Mouse (Mus musculus) adrenal gland, adult 8-10 months (tissue): ENCODE measurements at regions not wholly inside any gene's neighbourhood (a gene's known extent, or its start where the extent isn't known, plus 50 kb on each side); places are given as distances from the start of the nearest gene placed in this dataset.

Experiments
- DNase-seq: peaks from one replicate; pipeline ENCODE4 v3.0.0; 2022

DNA sequence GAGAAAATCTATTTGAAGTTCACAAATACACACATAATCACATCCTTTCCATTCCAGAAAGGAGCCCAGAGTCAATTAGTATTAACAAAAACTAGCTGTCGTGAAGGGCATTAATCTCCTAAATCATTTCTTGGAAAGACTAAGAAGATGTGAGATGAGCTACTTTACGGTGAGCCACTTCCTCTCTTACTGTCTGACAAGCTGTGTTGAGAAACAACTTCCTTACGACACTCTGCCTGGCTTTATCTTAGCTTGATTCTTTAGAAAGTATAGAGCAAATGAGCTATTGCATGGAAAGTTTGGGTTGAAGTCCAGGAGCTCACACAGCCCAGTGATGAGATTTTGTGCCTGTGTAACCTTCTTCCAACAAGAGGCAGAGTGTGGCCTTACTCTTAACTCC lies 85.2 kb upstream of the Tmem150c start:
- no peak for DNase-seq

DNA sequence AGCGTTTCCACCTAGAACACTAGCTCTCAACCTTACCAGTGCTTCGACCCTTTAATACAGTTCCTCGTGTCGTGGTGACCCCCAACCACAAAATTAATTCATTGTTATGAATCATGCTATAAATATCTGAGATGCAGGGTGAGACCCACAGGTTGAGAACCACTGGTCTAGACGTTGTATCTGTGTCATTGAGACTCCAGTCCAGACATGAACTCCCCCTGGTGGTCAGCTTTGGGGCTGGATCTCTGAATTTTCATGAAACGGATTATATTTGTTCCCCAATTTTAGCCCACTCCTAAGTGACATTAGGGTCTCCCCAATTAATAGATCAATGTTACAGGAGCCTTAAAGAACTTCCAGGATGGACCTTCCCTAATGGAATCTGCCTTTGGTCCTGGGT lies 81.3 kb upstream of the Tmem150c start:
- DNase-seq: no peak

DNA sequence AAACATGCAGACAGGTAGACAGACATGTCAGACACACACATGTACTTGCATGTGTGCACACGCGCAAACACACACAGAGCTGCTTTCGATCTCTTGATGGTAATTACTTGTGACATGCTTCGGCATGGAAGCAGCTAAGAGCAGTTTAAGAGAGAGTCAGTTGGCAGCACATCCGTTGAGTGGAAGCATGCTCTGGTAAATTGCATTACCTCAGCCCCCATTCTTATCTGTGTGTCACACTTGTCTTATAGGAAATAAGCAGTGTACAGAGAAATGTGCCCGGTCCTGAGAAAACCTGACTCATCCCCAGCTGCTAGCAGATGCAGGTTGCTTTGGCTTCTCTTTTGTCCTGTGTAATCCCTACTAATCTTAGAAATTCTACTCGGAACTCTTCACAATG lies 80.0 kb upstream of the Tmem150c start:
- no peak for DNase-seq

DNA sequence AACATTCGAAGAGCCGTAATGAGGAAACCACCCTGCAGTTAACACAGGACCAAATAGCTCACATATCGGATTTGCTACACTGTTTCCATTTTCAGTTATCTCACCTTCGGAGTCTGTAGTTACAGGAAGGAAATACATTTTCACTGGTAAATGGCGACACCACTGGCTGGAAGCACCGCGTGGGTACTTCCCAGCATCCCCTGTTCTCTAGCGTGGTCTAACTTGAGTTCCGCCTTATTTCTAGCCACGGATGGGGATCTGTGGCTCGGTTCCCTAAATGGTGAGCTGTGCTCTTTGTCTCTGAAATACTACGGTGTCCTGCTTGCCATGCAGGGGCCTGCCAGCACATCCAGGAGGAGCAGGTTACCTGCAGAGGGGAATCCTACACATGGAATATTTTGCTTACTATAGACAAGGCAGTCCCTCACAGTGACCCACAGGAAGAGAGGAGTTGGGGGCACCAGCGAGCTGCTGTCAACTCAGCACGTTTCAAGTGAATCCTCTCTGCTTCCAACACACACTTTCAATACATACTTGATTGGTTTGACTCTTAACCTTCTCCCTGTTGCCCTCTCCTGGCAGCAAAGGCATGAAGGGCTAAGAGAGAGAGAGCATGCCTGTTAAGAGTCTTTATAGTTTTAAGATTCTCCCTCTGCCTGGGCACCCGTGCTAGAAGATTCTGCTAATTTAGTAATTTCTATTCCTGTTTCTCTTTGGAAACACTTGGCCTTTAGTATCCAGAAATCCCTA lies 78.9 kb upstream of the Tmem150c start:
- DNase-seq: no peak

DNA sequence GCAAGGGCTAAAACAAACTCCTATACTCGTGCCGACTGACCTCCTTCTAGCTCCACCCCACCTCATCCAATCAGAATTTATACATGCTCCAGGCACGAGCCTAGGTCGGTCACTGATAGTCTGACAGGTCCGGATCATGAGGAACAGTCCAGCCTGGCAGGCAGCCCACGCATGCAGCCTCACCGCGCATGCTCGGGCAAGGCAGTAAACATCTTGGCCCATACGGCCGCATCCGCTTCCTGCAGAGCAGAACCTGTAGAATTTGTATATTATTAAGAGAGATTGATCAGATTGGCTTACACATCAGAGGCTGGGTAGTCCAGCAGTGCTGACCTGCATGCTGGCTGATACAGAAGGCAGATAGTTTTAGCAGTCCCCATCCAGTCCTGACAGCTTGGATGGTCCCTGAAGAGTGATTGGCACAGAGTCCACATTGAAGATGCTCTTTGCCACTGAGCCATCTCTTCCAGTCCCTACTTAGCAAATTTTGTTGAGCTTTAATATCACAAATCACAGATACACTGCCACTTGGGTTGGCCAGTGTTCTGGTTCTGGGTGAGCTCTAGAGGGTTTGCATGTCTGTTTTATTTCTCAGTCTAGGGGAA lies 78.2 kb upstream of the Tmem150c start:
- DNase-seq: no peak

DNA sequence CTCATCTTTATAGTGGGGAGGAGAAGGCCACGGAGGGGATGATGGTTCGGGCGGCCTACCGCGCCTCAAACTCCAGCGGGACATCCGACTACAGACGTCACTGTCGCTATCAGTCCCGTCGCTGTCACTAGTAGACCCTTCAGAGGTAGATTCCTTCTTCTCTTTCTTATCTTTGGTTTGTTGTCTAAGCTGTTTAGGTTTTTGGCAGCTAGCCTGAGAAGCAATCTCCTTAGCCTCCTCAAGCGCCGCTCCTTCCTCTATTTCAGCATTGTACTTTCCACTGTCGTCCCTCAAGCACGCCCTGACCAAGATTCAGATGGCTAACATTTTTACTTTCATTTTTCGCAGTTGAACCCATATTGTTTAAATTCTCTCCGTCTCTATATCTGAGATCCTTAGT lies 76.7 kb upstream of the Tmem150c start:
- DNase-seq: no peak

DNA sequence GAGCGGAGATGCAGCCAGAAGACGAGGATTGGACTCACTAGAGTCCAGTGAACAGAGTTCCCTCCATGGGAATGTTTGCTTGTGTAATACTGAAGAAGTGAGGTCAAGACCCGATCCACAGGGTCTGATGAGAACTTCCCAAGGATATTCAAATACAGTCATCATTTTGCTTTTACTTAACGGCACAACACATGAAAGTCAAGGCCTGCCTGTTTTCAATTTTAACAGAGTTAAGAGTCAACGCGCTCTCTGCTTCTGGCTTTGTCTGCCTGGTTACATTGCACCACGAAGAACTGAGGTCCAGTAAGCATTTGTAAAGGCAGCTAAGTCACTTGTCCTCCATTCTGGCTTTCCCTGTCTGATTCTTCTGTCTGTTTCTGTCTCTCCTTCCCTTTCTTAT lies 72.5 kb upstream of the Tmem150c start:
- no peak for DNase-seq

DNA sequence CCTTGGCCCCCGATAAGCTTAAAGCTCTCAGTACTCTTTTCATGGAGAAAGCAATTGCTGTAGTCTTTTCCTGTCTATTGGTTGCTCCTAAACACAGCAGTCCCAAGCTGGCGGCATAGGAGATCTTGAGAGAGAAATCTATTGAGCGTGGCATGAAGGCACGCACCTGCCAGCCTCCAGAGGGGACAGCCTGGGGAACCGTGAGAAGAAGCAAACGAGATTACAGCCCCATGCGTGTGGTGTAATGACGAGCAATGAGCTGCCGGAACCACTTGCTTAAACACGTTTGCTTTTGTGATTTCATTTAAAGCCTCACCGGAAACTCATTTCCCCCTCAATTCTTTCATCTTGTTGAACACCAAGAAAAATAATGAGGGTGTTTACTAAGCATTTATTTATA lies 72.0 kb upstream of the Tmem150c start:
- no peak for DNase-seq

DNA sequence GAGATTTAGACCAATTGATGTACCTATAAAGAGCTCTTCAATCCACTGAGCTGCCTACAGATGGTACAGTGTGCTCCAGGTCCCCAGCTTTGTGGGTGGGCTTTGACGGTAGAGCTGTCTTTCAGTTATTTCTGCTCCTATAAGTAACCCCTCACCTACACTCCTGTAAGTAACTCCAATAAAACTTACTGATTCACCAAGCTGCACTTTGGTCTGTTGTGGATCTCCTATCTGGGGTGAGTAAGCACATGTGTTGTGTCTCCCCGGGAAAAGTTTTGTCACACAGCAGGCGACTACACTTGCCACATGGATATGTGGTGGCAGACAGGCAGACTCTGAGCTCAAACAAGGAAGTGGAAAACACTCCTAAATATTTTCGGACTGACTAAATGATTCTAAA lies 70.4 kb upstream of the Tmem150c start:
- no peak for DNase-seq

DNA sequence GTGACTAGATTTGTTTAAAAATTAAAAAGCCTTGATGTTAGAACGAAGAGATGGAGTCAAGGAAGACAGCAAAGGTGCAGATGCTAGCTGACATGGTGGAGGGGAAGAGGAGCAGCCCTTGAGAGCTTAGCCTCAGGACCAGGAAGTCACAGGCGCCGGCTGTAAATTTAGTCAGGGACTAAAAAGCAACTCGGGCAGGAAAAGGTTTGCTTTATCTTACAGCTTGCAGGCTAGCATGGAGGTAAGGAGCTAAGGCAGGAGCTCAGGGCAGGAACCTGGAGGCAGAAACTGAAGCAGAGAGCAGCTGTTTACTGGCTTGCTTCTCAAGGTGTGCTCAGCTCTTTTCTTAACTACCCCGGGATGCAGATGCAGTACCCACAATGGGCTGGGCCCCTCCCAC lies 68.3 kb upstream of the Tmem150c start:
- DNase-seq: no peak

DNA sequence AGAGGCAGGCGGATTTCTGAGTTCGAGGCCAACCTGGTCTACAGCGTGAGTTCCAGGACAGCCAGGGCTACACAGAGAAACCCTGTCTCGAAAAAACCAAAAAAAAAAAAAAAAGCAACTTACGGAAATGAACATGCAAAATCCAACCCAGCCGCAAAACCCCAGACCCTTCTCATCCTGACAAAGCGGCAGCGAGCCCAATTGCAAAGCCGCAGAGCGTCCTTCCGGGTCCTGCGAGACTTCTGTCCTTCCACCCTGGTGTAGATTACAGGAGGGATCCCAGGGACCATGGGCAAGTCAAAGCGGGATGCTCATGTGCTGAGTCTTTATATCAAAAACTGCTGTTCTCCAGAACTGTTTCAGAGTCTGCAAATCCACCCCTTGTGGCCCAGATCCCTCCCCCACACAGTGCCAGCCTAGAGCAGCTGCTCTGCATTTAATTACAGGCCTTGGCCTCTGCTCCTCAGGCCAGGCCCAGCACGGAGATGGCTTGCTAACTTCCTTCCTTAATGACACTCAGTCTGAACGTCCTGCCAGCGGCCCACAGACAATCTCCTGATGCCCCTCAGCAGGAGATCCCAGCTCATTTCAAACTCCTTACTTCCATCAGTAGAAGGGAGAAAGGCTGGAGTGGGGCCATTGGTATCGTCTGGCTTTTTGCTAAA lies 67.1 kb upstream of the Tmem150c start:
- no peak for DNase-seq

DNA sequence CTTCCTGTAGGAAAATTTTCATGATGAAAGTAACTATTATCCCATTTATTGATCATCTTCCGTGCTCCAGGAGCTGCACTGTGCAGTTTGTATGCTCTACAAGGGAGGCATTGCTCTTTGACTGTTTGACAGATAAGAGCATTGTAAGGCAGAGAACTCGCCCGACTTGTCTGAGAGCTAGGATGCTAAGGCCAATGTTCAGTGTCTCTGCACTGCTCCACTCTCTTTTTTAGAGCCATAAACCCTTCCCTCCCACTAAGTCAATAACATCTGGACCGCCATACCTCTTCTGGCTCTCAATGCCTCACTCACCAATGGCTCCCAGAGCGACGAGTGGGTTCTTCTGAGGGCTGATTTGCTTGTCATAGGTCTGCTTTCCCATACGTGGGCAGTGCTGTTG lies 65.9 kb upstream of the Tmem150c start:
- DNase-seq: no peak

DNA sequence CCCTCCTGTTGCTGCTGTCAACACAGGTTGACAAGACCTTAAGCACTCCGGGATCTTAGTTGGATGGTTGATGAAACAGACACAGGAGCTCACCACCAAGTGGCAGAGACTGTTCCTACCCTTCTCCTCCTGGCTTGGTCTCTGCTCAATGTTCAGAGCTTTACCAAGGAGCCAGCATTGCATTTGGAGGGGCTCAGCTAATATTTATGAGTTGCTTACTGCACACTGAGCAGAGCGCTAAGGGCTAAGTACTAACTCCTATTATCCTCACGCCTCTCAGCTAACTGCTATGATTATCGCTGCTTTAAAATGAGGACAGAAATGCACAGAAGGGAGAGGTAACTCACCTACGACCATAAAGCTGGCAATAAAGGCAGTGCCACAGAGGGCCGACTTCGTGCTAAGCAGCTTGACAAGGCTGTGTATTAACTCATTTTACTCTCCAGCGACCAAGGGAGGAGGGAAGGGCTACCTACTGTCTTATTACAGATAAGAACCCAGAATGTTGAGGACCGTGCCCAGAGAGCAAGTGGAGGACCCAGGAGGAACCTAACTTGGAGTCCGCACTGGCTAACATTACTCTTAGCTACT lies 65.3 kb upstream of the Tmem150c start:
- no peak for DNase-seq

DNA sequence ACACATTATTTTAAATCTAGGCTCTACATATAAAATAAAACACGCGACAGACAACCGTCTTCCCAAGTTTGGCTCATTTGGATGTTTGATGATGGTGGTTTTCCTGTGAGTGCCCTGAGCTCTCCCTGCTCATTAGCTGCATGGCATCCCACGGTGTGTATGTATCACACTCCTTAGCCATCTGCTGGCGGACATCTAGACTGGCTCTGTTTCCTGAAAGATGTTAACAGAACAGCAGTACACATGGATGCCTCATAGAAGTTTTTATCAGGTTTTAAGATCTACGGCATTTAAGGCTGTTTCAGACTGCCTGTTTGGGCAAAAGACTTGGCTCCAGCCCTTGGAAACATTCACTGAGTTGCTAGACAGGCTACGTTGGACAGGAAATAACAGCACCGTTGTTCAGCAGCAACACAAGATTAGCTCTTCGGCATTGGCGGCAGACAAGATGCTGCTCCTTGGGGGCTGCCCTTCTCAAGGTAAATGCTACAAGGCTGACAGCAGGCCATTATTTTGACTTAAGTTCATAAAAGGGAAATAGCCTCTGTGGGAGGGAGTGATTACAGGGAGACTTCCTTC lies 61.5 kb upstream of the Tmem150c start:
- no peak for DNase-seq

DNA sequence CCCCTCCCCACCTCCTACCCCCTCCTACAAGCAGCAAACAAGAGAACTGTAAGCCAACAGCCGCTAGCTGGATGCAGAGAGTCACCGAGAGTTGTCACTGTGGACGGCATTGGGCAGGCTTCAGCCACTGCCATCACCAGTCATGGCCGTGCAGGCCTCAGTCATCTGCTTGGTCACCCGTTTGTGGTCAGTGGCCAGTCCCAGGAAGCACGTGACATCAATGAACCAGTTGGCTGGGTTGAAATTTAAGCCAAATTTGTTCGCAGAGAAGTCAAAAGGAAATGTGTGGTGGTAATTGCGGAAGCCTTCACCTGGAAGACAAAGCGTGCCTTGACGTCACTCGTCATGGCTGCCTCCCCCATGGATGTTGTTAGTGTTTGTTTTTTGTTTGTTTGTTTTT lies 60.7 kb upstream of the Tmem150c start:
- DNase-seq: no peak

DNA sequence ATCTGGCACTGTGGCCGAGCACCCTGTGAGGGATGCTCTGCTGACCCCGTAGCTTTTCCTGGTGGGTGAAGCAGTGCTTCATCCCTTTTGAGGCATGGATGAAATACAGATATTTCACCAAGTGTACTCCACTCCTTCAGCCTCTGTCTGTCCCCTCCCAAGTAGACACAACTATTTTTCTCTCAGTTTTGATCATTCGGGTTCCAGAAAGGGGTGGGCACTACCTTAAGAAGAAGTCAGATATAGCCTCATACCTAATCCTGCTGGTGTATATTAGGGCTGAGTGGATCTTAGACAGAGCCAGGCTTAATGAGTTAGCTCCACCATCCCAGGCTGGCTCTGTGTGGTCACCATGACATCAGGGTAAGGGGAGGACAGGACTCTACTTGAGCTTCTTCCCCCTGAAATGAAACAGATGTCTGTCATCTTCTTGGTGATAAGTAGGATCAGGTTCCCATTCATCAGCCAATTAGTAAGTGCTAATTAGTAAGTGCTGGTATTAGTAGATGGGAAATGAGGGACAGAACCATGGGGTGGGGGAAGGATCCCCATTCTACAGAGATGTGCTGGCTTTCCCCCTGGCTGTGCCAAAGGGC lies 58.7 kb upstream of the Tmem150c start:
- no peak for DNase-seq

DNA sequence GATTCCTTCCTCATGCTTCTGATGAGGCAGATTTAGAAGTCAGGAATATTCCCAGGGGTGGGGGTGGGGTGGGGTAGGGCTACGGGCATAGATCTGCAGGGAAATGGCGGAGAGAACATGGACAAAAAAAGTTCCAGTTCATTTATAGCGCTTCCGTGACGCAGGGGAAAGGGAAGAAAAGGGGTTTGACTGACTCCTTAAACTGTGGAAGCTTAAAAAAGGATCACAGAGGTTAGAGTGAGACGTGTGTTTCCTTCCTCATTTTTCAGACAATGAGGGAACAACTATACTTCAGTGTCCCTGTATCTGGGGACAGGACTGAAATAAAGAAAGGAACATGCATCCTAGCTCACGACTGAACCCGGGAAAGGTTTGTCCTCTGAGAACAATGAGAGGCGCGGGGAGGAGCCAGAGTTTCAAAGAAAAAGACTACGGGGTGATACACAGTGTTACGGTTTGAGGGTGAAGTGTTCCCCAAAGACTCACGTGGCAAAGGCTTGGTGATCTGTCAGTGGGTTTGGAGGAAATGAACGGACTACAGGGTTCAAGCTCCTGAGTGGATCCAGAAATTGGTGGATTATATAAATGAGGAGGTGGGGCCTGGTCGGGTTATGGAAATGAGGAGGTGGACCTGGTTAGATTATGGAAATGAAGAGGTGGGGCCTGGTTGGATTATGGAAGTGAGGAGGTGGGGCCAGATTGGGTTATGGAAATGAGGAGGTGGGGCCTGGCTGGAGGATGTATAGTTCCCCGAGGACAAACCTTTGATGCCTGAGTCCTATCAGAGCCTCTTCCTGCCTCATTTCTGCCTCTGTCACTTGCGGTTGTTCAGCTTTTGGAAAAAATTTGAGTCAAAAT lies 57.8 kb upstream of the Tmem150c start:
- DNase-seq: no peak

DNA sequence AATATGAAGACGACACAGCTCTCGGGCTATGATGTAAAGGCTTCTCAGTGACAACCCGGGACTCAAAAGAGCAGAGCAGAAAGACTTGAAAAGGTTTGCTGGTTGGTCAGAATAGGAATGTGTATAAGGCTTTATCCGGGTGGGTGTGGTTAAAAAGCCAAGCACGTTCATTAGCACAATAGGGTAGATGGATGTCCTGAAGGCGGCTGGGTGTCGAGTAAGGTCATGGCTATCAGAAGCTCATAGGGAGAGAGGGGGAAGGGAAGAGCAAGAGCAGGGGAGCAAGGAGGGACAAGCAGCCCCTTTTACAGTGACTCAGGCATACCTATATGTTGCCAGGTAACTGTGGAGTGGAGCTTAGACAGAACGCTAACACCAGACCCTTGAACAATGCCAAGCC lies 54.3 kb upstream of the Tmem150c start:
- DNase-seq: no peak

DNA sequence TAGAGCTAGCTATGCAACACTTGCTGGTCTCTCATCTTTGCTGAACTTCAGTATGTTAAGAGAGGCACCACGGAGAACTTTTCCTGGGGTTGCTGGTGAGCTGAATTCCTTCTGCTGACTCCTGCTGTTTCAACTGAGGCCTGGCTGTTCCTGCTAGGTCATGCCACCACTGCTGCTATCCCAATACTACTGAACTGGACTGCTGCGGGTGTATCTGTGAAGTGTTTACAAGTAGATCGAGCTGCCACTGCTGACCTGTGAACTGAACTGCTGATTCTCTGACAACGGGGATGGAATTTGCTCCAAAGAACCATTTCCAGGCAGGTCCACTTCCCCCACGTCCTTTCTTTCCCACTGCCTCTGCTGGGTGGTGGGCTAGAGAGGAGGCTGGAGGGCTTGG lies 51.1 kb upstream of the Tmem150c start:
- DNase-seq: no peak
